Mouse (Mus musculus): ENCODE measurements around the gene Mzf1. TPM values are rescaled to one million over a fixed set of nuclear protein-coding genes. Genes with fewer than 3 reads are reported as not detected.

Mzf1 gene
- polyA plus RNA-seq, 1 experiment from 2014 or later, result 4.4 TPM

DNA sequence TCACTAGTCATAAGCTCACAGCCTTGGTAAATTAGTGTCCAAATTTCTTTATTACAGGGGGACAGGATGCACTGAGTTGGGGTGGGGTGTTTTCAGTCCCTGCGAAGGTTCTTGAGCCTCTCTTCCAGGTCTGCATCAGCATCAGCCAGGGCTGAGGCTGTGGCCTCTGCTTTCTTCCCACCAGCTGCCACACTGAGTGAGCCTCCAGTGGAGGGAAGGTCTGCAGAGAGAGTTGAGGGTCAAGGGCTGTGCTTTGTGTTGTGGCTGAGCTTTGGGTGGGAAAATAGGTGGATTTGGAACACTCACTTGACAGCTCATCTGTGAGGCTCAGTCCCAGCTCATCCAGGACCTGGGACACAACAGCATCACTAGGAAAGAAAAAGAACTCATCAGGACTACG, 22.6 kb downstream of the Mzf1 start:
- Histone ChIP-seq H3K4me3 (0 out of 2 replicates have a peak overlapping the region, but pooled peaks have one; percentile 9), H3K36me3 (peaks cover 87% of the 10 kb centered on the region), H3K4me1 (replicated peaks) (peaks cover 51% of the 10 kb centered on the region), H3K9me3 (no peaks in the 10 kb centered on the region), H3K27me3 (ENCODE audit: insufficient read depth, poor library complexity, severe bottlenecking) (no peaks in the 10 kb centered on the region), H3K27ac (no peak overlapping the region)
- WGBS, result 88% methylated on average over 2 of the region's 2 CpGs
- DNase-seq (ENCODE audit: low spot score), result no peak

DNA sequence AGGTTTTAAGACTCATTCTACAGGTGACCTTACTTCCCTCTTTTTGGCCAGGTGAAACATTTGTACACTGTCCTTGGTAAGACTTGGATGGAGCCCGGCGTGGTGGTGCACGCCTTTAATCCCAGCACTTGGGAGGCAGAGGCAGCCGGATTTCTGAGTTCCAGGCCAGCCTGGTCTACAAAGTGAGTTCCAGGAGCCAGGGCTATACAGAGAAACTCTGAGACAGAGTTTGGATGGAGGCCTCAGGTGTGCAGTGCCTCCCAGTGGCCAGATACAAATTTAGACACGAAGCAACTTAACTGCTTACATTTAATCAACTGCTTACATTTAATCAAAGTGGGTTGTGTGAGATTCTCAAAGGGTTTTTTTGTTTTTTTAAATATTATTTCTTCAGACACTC, 23.5 kb downstream of the Mzf1 start:
- Histone ChIP-seq H3K27ac (no peak overlapping the region), H3K36me3 (peaks cover 89% of the 10 kb centered on the region), H3K4me3 (no peak overlapping the region), H3K27me3 (ENCODE audit: insufficient read depth, poor library complexity, severe bottlenecking) (no peaks in the 10 kb centered on the region), H3K9me3 (no peaks in the 10 kb centered on the region), H3K4me1 (replicated peaks) (peaks cover 50% of the 10 kb centered on the region)
- WGBS, result 77% methylated on average over 5 of the region's 5 CpGs
- DNase-seq (ENCODE audit: low spot score), result no peak

DNA sequence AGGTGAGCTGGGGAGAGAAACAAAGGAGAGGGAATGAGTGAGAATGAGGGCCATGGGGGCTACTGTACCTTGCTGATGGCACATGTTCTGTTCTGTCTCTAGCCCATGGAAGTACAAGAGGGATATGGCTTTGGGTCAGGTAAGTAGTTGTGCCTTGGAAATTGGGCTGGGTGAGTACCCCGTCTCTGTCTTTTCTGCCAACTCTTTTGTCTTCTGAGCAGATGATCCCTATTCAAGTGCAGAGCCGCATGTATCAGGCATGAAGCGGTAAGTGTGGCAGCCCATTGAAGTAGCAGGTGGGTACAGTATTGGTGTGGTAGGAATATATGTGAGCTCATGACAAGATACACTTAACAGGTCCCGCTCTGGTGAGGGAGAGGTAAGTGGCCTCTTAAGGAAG, 25.6 kb downstream of the Mzf1 start:
- Histone ChIP-seq H3K27me3 (ENCODE audit: insufficient read depth, poor library complexity, severe bottlenecking) (no peaks in the 10 kb centered on the region), H3K4me1 (replicated peaks) (peaks cover 40% of the 10 kb centered on the region), H3K9me3 (no peaks in the 10 kb centered on the region), H3K27ac (no peak overlapping the region), H3K4me3 (0 out of 2 replicates have a peak overlapping the region, but pooled peaks have one; percentile 9), H3K36me3 (peaks cover 84% of the 10 kb centered on the region)
- no peak for DNase-seq (ENCODE audit: low spot score)
- 90% methylated on average over 4 of the region's 4 CpGs for WGBS

DNA sequence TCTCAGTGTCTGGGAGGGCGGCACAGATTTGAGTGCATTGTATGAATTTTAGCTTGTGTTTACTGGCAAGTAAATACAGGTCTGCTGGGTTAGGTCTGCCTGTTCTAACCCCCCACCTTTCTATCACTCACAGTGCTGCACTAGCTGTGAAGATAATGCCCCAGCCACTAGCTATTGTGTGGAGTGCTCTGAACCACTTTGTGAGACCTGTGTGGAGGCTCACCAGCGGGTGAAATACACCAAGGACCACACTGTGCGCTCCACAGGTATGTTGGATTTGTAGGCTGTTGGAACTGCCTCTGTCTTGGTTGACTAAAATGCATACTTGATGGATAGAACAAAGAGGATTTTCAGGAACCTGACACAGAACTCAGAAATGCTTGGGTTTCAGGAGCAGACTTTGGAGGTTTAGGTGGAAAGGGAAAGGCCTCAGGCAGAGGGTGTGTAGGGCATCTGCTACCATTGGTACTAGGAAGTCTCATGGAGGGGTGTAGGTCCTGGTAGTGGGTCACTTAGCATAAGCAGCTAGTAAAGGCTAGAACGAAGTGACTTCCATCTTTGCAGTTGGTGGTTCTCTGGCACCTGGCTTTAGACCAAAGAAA, 29.0 kb downstream of the Mzf1 start:
- H3K27me3 ChIP-seq (ENCODE audit: insufficient read depth, poor library complexity, severe bottlenecking), result no peaks in the 10 kb centered on the region
- DNase-seq (ENCODE audit: low spot score), result no peak
- peaks cover 55% of the 10 kb centered on the region for H3K36me3 ChIP-seq
- H3K4me1 ChIP-seq (replicated peaks), result peaks cover 32% of the 10 kb centered on the region
- H3K4me3 ChIP-seq, result peak overlapping the region; percentile 97
- H3K27ac ChIP-seq, result peak overlapping the region; percentile 99
- 36% methylated on average over 4 of the region's 4 CpGs for WGBS
- no peaks in the 10 kb centered on the region for H3K9me3 ChIP-seq

- WGBS, result 0% methylated on average over 44 of the region's 44 CpGs
- peaks cover 47% of the 10 kb centered on the region for H3K36me3 ChIP-seq
- peak overlapping the region; percentile 97 for H3K4me3 ChIP-seq
- DNase-seq (ENCODE audit: low spot score), result peak; percentile 83
- H3K9me3 ChIP-seq, result no peaks in the 10 kb centered on the region
- H3K27ac ChIP-seq, result peak overlapping the region; percentile 99
- peaks cover 32% of the 10 kb centered on the region for H3K4me1 ChIP-seq (replicated peaks)
- H3K27me3 ChIP-seq (ENCODE audit: insufficient read depth, poor library complexity, severe bottlenecking), result no peaks in the 10 kb centered on the region
Measured at GRCm38 (mm10) chr7:13024805-13025204, 29.8 kb downstream of the Mzf1 start.

GRCm38 (mm10) chr7:13023928-13024731, 30.4 kb downstream of the Mzf1 start:
- Histone ChIP-seq H3K36me3 (peaks cover 41% of the 10 kb centered on the region), H3K4me1 (replicated peaks) (peaks cover 32% of the 10 kb centered on the region), H3K27me3 (ENCODE audit: insufficient read depth, poor library complexity, severe bottlenecking) (no peaks in the 10 kb centered on the region), H3K4me3 (peak overlapping the region; percentile 97), H3K27ac (peak overlapping the region; percentile 99), H3K9me3 (no peaks in the 10 kb centered on the region)
- WGBS, result under 1% methylated on average over 91 of the region's 95 CpGs
- DNase-seq (ENCODE audit: low spot score), result peak; percentile 97

DNA sequence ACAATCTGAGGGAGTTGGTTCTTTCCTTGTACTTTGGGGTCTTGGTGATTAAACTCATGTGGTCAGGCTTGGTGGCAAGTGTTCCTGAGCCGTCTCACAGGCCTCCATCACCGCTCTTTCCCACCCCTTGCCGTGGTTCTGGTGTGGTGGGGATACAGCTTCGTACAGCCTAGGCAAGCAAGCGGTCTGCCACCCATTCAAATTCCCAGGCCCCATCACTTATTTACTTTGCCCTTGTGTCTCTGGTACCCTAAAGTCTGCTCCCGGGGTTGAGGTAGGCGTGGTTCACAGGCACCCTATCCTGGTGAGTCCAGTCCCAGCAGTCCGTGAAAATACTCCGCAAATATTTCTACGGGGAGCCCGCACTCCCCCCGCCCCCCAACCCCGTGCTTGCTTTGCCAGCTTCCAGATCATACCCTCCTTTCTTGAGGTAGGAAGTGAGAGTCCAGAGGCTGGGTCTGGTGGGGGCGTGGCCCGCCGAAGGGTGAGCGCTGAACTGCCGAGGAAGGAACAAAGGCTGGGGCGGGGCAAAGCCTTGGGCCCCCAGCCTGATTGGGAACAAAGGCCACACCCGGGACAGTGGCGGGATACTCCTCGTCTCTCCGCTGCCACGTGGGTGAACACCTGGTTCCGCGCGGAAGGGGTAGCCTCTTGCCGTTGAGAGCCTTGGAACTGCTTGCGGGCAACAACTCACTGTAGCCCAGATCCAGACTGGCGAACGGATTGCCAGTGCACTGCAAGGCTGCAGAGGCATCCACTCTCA, 31.6 kb downstream of the Mzf1 start:
- Histone ChIP-seq H3K27ac (peak overlapping the region; percentile 99), H3K4me1 (replicated peaks) (peaks cover 32% of the 10 kb centered on the region), H3K4me3 (peak overlapping the region; percentile 97), H3K36me3 (peaks cover 29% of the 10 kb centered on the region), H3K9me3 (no peaks in the 10 kb centered on the region), H3K27me3 (ENCODE audit: insufficient read depth, poor library complexity, severe bottlenecking) (no peaks in the 10 kb centered on the region)
- peak; percentile 92 for DNase-seq (ENCODE audit: low spot score)
- 4% methylated on average over 31 of the region's 31 CpGs for WGBS

DNA sequence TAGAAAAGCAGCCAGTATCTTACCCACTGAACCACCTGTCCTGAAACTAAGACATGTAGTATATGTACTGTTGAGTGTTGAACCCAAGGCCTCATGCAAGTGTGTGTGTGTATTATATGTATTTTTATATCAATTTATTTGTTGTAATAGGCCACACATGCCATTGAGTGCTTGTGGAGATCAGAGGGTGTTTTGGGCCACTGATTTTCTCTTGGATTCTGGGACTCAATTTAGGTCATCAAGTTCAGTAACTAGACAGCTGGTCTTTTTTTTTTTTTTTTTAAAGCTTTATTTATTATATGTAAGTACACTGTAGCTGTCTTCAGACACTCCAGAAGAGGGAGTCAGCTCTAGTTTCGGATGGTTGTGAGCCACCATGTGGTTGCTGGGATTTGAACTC, 39.3 kb downstream of the Mzf1 start:
- no peaks in the 10 kb centered on the region for H3K9me3 ChIP-seq
- peaks cover 12% of the 10 kb centered on the region for H3K4me1 ChIP-seq (replicated peaks)
- H3K27me3 ChIP-seq (ENCODE audit: insufficient read depth, poor library complexity, severe bottlenecking), result no peaks in the 10 kb centered on the region
- WGBS, result 91% methylated on average over 1 of the region's 1 CpGs
- DNase-seq (ENCODE audit: low spot score), result no peak
- no peak overlapping the region for H3K4me3 ChIP-seq
- no peak overlapping the region for H3K27ac ChIP-seq
- no peaks in the 10 kb centered on the region for H3K36me3 ChIP-seq

GRCm38 (mm10) chr7:13014275-13014839, 40.2 kb downstream of the Mzf1 start:
- 33% methylated on average over 6 of the region's 6 CpGs for WGBS
- no peaks in the 10 kb centered on the region for H3K27me3 ChIP-seq (ENCODE audit: insufficient read depth, poor library complexity, severe bottlenecking)
- H3K9me3 ChIP-seq, result 0 out of 2 replicates have a peak, but pooled peaks cover 3% of the 10 kb centered on the region
- no peak overlapping the region for H3K27ac ChIP-seq
- no peak for DNase-seq (ENCODE audit: low spot score)
- H3K4me1 ChIP-seq (replicated peaks), result peaks cover 13% of the 10 kb centered on the region
- no peak overlapping the region for H3K4me3 ChIP-seq
- H3K36me3 ChIP-seq, result no peaks in the 10 kb centered on the region

DNA sequence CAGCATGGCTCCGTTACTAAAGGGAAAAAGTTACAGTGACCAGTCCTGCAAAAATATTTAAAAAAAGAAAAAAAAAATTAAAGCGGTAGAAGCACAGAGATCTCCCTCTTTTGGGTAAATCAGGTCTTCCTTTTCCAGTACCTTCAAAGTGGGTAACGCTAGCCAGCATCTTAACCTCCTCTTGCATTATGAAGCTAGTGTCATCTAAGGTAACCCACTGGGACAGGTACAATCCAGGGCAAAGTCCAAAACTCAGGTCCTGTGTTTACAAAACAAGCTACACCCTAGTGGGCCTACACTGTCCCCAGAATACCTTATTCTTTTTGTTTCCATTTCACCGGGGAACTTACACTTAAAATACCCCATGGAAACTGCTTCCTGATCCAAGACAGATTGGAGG, 40.9 kb downstream of the Mzf1 start:
- Histone ChIP-seq H3K36me3 (no peaks in the 10 kb centered on the region), H3K9me3 (0 out of 2 replicates have a peak, but pooled peaks cover 3% of the 10 kb centered on the region), H3K4me1 (replicated peaks) (peaks cover 17% of the 10 kb centered on the region), H3K27ac (no peak overlapping the region), H3K4me3 (no peak overlapping the region), H3K27me3 (ENCODE audit: insufficient read depth, poor library complexity, severe bottlenecking) (peaks cover under 1% of the 10 kb centered on the region; the same call in 1 of the 2 replicates)
- no peak for DNase-seq (ENCODE audit: low spot score)
- WGBS, result 63% methylated on average over 4 of the region's 4 CpGs

DNA sequence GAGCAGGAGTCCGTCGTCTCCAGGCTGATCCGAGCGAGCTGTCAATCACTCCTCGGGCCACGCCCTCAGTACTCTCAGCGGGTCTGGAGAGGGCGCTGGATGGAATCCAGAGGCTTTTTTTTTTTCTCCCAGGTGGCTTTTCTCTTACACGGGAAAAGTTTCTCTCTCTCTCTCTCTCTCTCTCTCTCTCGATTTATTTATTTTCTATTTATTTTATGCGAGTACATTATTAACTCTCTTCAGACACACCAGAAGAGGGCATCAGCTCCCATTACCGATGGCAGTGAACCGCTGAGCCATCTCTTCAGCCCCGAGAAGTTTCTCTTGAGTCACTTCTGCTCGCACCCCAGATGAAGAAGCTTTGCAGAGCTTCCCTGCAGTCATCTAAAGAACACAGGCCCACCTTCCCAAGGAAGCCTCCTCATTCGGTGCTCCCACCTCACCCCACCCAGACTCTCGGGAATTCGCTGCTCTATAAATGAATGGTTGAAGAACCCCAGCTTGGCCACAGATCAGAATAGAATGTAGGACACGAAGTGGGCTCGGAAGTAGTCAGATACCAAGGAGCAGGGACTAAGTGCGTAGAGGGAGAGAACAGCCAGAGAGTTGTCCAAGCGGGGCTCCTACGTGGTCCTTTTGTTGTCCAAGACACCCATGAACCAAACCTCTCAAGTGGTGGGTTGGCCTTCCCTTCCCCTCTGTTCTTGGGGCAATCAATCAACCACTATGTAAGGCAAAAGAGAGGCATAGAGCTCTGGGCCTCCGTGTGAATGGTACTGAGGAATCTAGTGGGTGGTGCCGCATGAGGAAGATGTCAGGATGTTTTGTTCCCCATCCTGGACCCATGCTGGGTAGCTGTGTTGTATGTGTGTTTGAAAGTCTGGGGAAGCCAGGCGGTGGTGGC, 44.3 kb downstream of the Mzf1 start, which contains the start of gene Zbtb45:
TSS of gene Zbtb45 (minus strand) at position 30 of the 904 bp plus-strand sequence.
- H3K27me3 ChIP-seq (ENCODE audit: insufficient read depth, poor library complexity, severe bottlenecking), result peaks cover 26% of the 10 kb centered on the region
- H3K36me3 ChIP-seq, result peaks cover 28% of the 10 kb centered on the region
- DNase-seq (ENCODE audit: low spot score), result peak; percentile 38
- peak within 1 kb of the TSS; percentile 70 for H3K4me3 ChIP-seq
- H3K9me3 ChIP-seq, result 0 out of 2 replicates have a peak, but pooled peaks cover 3% of the 10 kb centered on the region
- peaks cover 30% of the 10 kb centered on the region for H3K4me1 ChIP-seq (replicated peaks)
- peak within 1 kb of the TSS; percentile 93 for H3K27ac ChIP-seq
- 11% methylated on average over 26 of the region's 26 CpGs for WGBS
